Mouse (Mus musculus) spleen, adult 2 months (tissue): ENCODE results near the gene Cd248. TPM values are rescaled to one million over a fixed set of nuclear protein-coding genes. Genes with fewer than 3 reads are reported as not detected.

ENCODE experiments used
- DNase-seq, 2 experiments: peaks; one replicate each; pipeline versions ENCODE4 v3.0.0 to v3.0.0-alpha.2; 2012 to 2021; ENCODE audit warnings: low spot score in 2 of 2, low read depth in 1 of 2
- H3K27ac ChIP-seq: fragments of 200-500 bp; 2 replicates; pipeline ENCODE4 v1.5.1; 2012; ENCODE audit warnings: low read length, inconsistent platforms; ENCODE audit not compliant: insufficient read depth
- H3K27me3 ChIP-seq: fragments of 200-500 bp; 2 replicates; pipeline ENCODE4 v1.6.1; 2012; ENCODE audit warnings: mild to moderate bottlenecking, moderate library complexity, low read length, inconsistent platforms; ENCODE audit not compliant: control insufficient read depth, insufficient read depth
- H3K36me3 ChIP-seq: fragments of 200-500 bp; 2 replicates; pipeline ENCODE4 v1.6.1; 2012; ENCODE audit warnings: mild to moderate bottlenecking, low read length, inconsistent platforms; ENCODE audit not compliant: control insufficient read depth, insufficient read depth
- H3K4me1 ChIP-seq: fragments of 200-500 bp; 2 replicates; pipeline ENCODE4 v1.6.1; 2011; ENCODE audit warnings: inconsistent platforms; ENCODE audit not compliant: control insufficient read depth, insufficient read depth, insufficient read length
- H3K4me3 ChIP-seq: fragments of 200-500 bp; 2 replicates; pipeline ENCODE4 v1.5.1; 2011; ENCODE audit warnings: mild to moderate bottlenecking, inconsistent platforms; ENCODE audit not compliant: insufficient read depth, insufficient read length; ENCODE audit errors: extremely low read depth
- CTCF ChIP-seq: fragments of 200-500 bp; IDR thresholded peaks from 2 replicates; pipeline ENCODE4 v1.5.1; 2011; ENCODE audit warnings: mild to moderate bottlenecking, inconsistent platforms; ENCODE audit not compliant: insufficient read depth, insufficient read length, insufficient replicate concordance; ENCODE audit errors: extremely low read depth
- POLR2A ChIP-seq: fragments of 200-500 bp; IDR thresholded peaks from 2 replicates; pipeline ENCODE4 v1.6.1; 2011; ENCODE audit warnings: low read depth, low read length, inconsistent platforms
- WGBS: fragments of 180-500 bp; shearing (Covaris S2); methylation state at CpG from one replicate; pipeline ENCODE4 v1.1.7; 2018; 5-methylcytosine and 5-hydroxymethylcytosine counted together
- polyA plus RNA-seq: library from polyadenylated mRNA; depleted of rRNA; stranded (reverse); fragments of >200 nt; gene quantifications from 2 replicates; pipeline ENCODE4 v1.2.3, GENCODE M21; 2012

Gene Cd248
- polyA plus RNA-seq, 1 experiment, result 5.5 TPM

- peaks cover 7% of the 10 kb centered on the region for H3K36me3 ChIP-seq
- peak; percentile 90 to 99 for DNase-seq
- peak within 1 kb of the TSS; percentile 89 for H3K4me3 ChIP-seq
- H3K27ac ChIP-seq, result peak within 1 kb of the TSS; percentile 72
- peaks cover 10% of the 10 kb centered on the region for H3K27me3 ChIP-seq
- under 1% methylated on average over 58 of the region's 58 CpGs for WGBS
- TF ChIP-seq POLR2A, result peak; percentile 65; the same call in 1 of the 2 replicates
- no peak for TF ChIP-seq CTCF
- H3K4me1 ChIP-seq, result peaks cover 10% of the 10 kb centered on the region
Observed at GRCm38 (mm10) chr19:5087884-5088728, 20.2 kb downstream of the Cd248 start, which contains the start of gene Yif1a. TSS of gene Yif1a (plus strand) at chr19:5088538.

GRCm38 (mm10) chr19:5089324-5089723 lies 21.4 kb downstream of the Cd248 start:
- H3K27ac ChIP-seq, result no peak overlapping the region
- H3K36me3 ChIP-seq, result peaks cover 7% of the 10 kb centered on the region
- WGBS, result 92% methylated on average over 4 of the region's 4 CpGs
- no peak overlapping the region for H3K4me3 ChIP-seq
- peaks cover 10% of the 10 kb centered on the region for H3K27me3 ChIP-seq
- DNase-seq, result no peak
- TF ChIP-seq POLR2A (no peak), CTCF (no peak)
- peaks cover 10% of the 10 kb centered on the region for H3K4me1 ChIP-seq

DNA sequence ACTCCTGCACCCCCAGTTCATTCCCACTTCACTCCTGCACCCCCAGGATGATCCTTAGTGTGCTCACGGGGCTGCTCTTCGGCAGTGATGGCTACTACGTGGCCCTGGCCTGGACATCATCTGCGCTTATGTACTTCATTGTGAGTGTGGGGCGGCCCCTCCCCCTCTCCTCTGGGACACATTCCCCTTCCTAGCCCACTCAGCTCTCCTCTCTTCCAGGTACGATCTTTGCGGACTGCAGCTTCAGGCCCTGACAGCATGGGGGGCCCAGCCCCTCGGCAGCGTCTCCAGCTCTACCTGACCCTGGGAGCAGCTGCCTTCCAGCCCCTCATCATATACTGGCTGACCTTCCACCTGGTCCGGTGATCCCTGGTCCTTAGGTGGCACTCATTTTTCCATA lies 24.2 kb downstream of the Cd248 start:
- Histone ChIP-seq H3K36me3 (peaks cover 7% of the 10 kb centered on the region), H3K27ac (no peak overlapping the region), H3K4me3 (no peak overlapping the region), H3K27me3 (no peaks in the 10 kb centered on the region), H3K4me1 (peaks cover 4% of the 10 kb centered on the region; the same call in 1 of the 2 replicates)
- WGBS, result 96% methylated on average over 10 of the region's 10 CpGs
- DNase-seq, result no peak
- TF ChIP-seq CTCF (no peak), POLR2A (no peak)

- Histone ChIP-seq H3K27me3 (peaks cover 4% of the 10 kb centered on the region), H3K27ac (no peak overlapping the region), H3K4me1 (peaks cover 7% of the 10 kb centered on the region), H3K4me3 (no peak overlapping the region), H3K36me3 (peaks cover 7% of the 10 kb centered on the region)
- TF ChIP-seq POLR2A (no peak), CTCF (no peak)
- DNase-seq, result no peak
- WGBS, result 79% methylated on average over 12 of the region's 12 CpGs
Observed at GRCm38 (mm10) chr19:5093481-5094242, 25.8 kb downstream of the Cd248 start.

DNA sequence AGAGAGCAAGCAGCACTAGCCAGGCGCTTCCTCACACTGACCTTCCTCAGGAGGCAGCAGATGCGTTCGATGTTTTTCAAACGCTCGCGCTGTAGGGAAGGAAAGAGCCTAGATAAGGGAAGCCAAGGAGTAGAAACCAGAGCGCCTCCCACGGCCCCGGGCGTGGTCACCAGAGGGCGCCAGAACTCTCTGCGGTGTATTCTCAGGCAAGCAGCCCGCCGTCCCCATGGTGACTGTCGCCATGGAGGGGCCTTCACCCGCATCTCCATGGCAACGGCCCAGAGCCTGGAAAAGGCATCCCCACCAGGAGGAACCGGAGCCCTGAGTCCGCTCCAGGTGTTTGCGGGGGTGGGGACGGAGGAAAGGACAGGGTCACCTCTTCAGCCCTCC lies 26.4 kb downstream of the Cd248 start:
- no peak for TF ChIP-seq POLR2A
- TF ChIP-seq CTCF, result peak; percentile 95
- peak; percentile 58 to 82 for DNase-seq
- Histone ChIP-seq H3K27ac (no peak overlapping the region), H3K4me1 (peaks cover 8% of the 10 kb centered on the region), H3K4me3 (no peak overlapping the region), H3K27me3 (peaks cover 4% of the 10 kb centered on the region), H3K36me3 (peaks cover 7% of the 10 kb centered on the region)
- WGBS, result 1% methylated on average over 21 of the region's 21 CpGs

GRCm38 (mm10) chr19:5094746-5095417 lies 27.0 kb downstream of the Cd248 start:
- Histone ChIP-seq H3K4me3 (no peak overlapping the region), H3K4me1 (peaks cover 8% of the 10 kb centered on the region), H3K27ac (no peak overlapping the region), H3K36me3 (peaks cover 11% of the 10 kb centered on the region), H3K27me3 (peaks cover 4% of the 10 kb centered on the region)
- 52% methylated on average over 11 of the region's 11 CpGs for WGBS
- DNase-seq, result no peak
- TF ChIP-seq CTCF, result no peak
- no peak for TF ChIP-seq POLR2A
